ENCODE assay signal across 18 mouse cellular contexts in the genomic region with DNA sequence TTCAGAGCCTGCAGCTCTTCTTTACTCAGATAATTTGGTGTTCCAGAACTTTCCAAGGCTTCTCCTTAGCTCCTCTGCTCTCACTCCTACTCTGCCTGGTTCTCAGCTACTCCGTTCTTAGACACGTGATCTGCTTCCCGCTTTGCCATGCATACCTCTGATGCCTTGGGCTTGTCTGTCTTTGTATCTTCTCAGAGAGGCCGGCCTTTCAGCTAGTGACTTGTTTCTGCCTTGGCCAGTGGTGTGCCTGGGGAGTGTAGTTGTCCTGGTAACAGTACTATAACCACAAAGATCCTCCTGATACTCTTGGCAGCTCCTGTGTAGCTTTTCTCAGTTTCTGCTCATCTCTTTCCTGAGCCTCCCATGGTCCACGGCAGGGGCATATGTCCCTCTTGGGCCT. TPM values are rescaled to one million over a fixed set of nuclear protein-coding genes. Genes with fewer than 3 reads are reported as not detected.
A peak's percentile ranks its signal among the peaks of the same experiment; 100 is the strongest.
DNase-seq lines count a peak whose midpoint lies in the region; ATAC-seq and TF ChIP-seq lines count a peak whose summit lies in the region.
"Had no signal": no experiment of that assay in that cellular context is flagged by ENCODE, and none has a peak within 500 bp of the region (broad histone marks: within the 10 kb centered on the region; RNA-seq: fewer than 3 reads in every experiment).

No protein-coding gene starts in this region.

- no peak for TF ChIP-seq EP300 in heart, postnatal 0 days (IDR thresholded peaks at IDR 0.05; ENCODE audit: low read depth)

- no peak overlapping the region for H3K4me2 ChIP-seq in heart, postnatal 0 days (ENCODE audit: low read depth, low read length)
- no peak overlapping the region for H3K4me2 ChIP-seq in midbrain, embryonic 14.5 days (ENCODE audit: low read length)
- no peak overlapping the region for H3K4me2 ChIP-seq in kidney, embryonic 16.5 days (replicated peaks; ENCODE audit: low read depth, low read length)
- H3K4me2 ChIP-seq: embryonic facial prominence, embryonic 12.5 days; liver, embryonic 13.5 days had no signal

- H3K9me3 ChIP-seq in heart, postnatal 0 days (replicated peaks; ENCODE audit: control insufficient read depth, low read length), result no peaks in the 10 kb centered on the region
- no peaks in the 10 kb centered on the region for H3K9me3 ChIP-seq in midbrain, embryonic 14.5 days (ENCODE audit: control insufficient read depth, low read length)
- no peaks in the 10 kb centered on the region for H3K9me3 ChIP-seq in kidney, embryonic 16.5 days (ENCODE audit: low read length)
- H3K9me3 ChIP-seq: embryonic facial prominence, embryonic 12.5 days; G1E; limb, embryonic 10.5 days; liver, embryonic 13.5 days; megakaryocyte, embryonic 14.5 days had no signal

- ATAC-seq in heart, postnatal 0 days (ENCODE audit: insufficient read depth, low read depth), result peak; percentile 62
- no peak for ATAC-seq in midbrain, embryonic 14.5 days (ENCODE audit: low FRiP score, low TSS enrichment)
- ATAC-seq in kidney, embryonic 16.5 days (ENCODE audit: low FRiP score, low TSS enrichment), result no peak

- peaks cover 78% of the 10 kb centered on the region for H3K36me3 ChIP-seq in heart, postnatal 0 days (replicated peaks; ENCODE audit: control insufficient read depth, insufficient read depth, low read length)
- H3K36me3 ChIP-seq in midbrain, embryonic 14.5 days (ENCODE audit: control insufficient read depth, insufficient read depth, low read length), result peaks cover 48% of the 10 kb centered on the region
- peaks cover 62% of the 10 kb centered on the region for H3K36me3 ChIP-seq in kidney, embryonic 16.5 days (ENCODE audit: insufficient read depth, low read length)

- peak overlapping the region; percentile 43 for H3K27ac ChIP-seq in heart, postnatal 0 days (ENCODE audit: low read depth)
- H3K27ac ChIP-seq in midbrain, embryonic 14.5 days (replicated peaks; ENCODE audit: low read depth, low read length), result no peak overlapping the region
- H3K27ac ChIP-seq in kidney, embryonic 16.5 days (ENCODE audit: low read length), result no peak overlapping the region
- H3K27ac ChIP-seq: embryonic facial prominence, embryonic 12.5 days; limb, embryonic 10.5 days; liver, embryonic 13.5 days had no signal

- no peak overlapping the region for H3K4me3 ChIP-seq in heart, postnatal 0 days (ENCODE audit: low read depth, low read length)
- H3K4me3 ChIP-seq in midbrain, embryonic 14.5 days (replicated peaks; ENCODE audit: low read depth, low read length), result no peak overlapping the region
- no peak overlapping the region for H3K4me3 ChIP-seq in kidney, embryonic 16.5 days (ENCODE audit: low read length)
- H3K4me3 ChIP-seq: embryonic facial prominence, embryonic 12.5 days; limb, embryonic 10.5 days; liver, embryonic 13.5 days; megakaryocyte, embryonic 14.5 days had no signal

- H3K4me1 ChIP-seq in heart, postnatal 0 days (ENCODE audit: control insufficient read depth, insufficient read depth), result no peaks in the 10 kb centered on the region
- peaks cover 5% of the 10 kb centered on the region; the same call in 1 of the 2 replicates for H3K4me1 ChIP-seq in midbrain, embryonic 14.5 days (ENCODE audit: control insufficient read depth, insufficient read depth, low read length)
- no peaks in the 10 kb centered on the region for H3K4me1 ChIP-seq in kidney, embryonic 16.5 days (ENCODE audit: insufficient read depth, low read length)
- H3K4me1 ChIP-seq: limb, embryonic 10.5 days; liver, embryonic 13.5 days had no signal

- TF ChIP-seq CTCF in heart, postnatal 0 days (IDR thresholded peaks at IDR 0.05; ENCODE audit: low read depth), result no peak

- no peak for DNase-seq in heart, postnatal 0 days (ENCODE audit: low spot score)
- no peak for DNase-seq in heart, adult 8-10 months (ENCODE audit: low spot score)
- DNase-seq in R1 (ENCODE audit: low read depth, low spot score), result peak; percentile 49
- DNase-seq in adipocyte (ENCODE audit: low spot score), result peak; percentile 19
- DNase-seq in midbrain, embryonic 14.5 days, result peak; percentile 11
- no peak for DNase-seq in lung, postnatal 10 days
- DNase-seq: cerebellum, postnatal 25 days; kidney, adult 8-10 months; kidney, postnatal 4 days; layer of hippocampus, postnatal 36 days; liver, embryonic 13.5 days; right cerebral cortex, postnatal 4 days; thymus, postnatal 25 days had no signal

- H3K27me3 ChIP-seq in heart, postnatal 0 days (ENCODE audit: control insufficient read depth, insufficient read depth, low read length), result no peaks in the 10 kb centered on the region
- H3K27me3 ChIP-seq in midbrain, embryonic 14.5 days (ENCODE audit: control insufficient read depth, insufficient read depth, low read length), result no peaks in the 10 kb centered on the region
- H3K27me3 ChIP-seq in kidney, embryonic 16.5 days (ENCODE audit: insufficient read depth, low read length), result no peaks in the 10 kb centered on the region
- H3K27me3 ChIP-seq: embryonic facial prominence, embryonic 12.5 days; liver, embryonic 13.5 days; megakaryocyte, embryonic 14.5 days had no signal

- H3K9ac ChIP-seq in heart, postnatal 0 days (replicated peaks; ENCODE audit: low read depth, low read length), result no peak overlapping the region
- H3K9ac ChIP-seq in midbrain, embryonic 14.5 days (replicated peaks; ENCODE audit: low read length), result no peak overlapping the region
- no peak overlapping the region for H3K9ac ChIP-seq in kidney, embryonic 16.5 days (replicated peaks; ENCODE audit: low read length)
- H3K9ac ChIP-seq: embryonic facial prominence, embryonic 12.5 days; liver, embryonic 13.5 days had no signal

- WGBS in heart, postnatal 0 days, result 40% methylated on average over 5 of the region's 5 CpGs
- WGBS in midbrain, embryonic 14.5 days, result 73% methylated on average over 5 of the region's 5 CpGs
- WGBS in kidney, embryonic 16.5 days, result 82% methylated on average over 5 of the region's 5 CpGs

RNA-seq across cellular contexts. Expression of a gene that starts 38.6 kb away (rescaled TPM):
- 30.7 and 36.9 TPM in 2 replicates for total RNA-seq in heart, postnatal 0 days (2014; rRNA removed; ENCODE audit: low replicate concordance)
- 11.6 and 13.4 TPM in 2 replicates for polyA plus RNA-seq in heart, postnatal 0 days (2015; fragmentation: Nextera tagmentation; extraction: Ambion mirVana)
- total RNA-seq in heart, adult 8-10 months (2022), result 10 to 100 TPM; 12.3 to 17.6 (median 15.8) TPM
- polyA plus RNA-seq in midbrain, embryonic 14.5 days (2014; fragmentation: Nextera tagmentation; extraction: Ambion mirVana), result 15.0 and 15.5 TPM in 2 replicates
- polyA plus RNA-seq in kidney, embryonic 16.5 days (2015; fragmentation: Nextera tagmentation; extraction: Ambion mirVana), result 18.7 and 18.9 TPM in 2 replicates

Comparison
In these comparisons a context has a peak if more than half of its experiments do, and no peak if none do; other contexts are left out.
1. DNase-seq: peak in R1 (single experiment), adipocyte (single experiment) and midbrain, embryonic 14.5 days (single experiment); none in heart, postnatal 0 days (single experiment), heart, adult 8-10 months (single experiment) and lung, postnatal 10 days (single experiment).